Mouse (Mus musculus) right cerebral cortex, postnatal 25 days (tissue): Measurements from ENCODE around the gene Pet100.

Experiments used
- DNase-seq: peaks from one replicate; pipeline ENCODE4 v3.0.0; 2022

The Pet100 gene

GRCm38 (mm10) chr8:3626971-3627370, 5.6 kb downstream of the Pet100 start:
- no peak for DNase-seq

DNA sequence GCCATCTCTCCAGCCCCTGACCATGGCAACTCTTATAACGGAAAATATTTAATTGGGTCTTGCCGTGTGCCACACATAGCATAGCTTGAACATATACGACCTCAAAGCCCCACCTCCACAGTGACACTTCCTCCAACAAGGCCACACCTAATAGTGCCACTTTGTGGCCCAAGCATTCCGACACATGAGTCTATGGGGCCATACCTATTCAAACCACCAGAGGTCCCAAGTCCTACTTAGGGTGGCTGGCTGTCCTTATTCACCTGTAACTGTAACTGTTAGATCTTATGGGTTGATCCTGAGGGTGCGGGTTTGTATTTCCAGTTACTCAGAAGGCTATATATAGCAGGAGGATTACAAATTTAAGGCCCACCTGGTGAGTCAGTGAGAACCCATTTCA, 6.7 kb downstream of the Pet100 start:
- DNase-seq = no peak

DNA sequence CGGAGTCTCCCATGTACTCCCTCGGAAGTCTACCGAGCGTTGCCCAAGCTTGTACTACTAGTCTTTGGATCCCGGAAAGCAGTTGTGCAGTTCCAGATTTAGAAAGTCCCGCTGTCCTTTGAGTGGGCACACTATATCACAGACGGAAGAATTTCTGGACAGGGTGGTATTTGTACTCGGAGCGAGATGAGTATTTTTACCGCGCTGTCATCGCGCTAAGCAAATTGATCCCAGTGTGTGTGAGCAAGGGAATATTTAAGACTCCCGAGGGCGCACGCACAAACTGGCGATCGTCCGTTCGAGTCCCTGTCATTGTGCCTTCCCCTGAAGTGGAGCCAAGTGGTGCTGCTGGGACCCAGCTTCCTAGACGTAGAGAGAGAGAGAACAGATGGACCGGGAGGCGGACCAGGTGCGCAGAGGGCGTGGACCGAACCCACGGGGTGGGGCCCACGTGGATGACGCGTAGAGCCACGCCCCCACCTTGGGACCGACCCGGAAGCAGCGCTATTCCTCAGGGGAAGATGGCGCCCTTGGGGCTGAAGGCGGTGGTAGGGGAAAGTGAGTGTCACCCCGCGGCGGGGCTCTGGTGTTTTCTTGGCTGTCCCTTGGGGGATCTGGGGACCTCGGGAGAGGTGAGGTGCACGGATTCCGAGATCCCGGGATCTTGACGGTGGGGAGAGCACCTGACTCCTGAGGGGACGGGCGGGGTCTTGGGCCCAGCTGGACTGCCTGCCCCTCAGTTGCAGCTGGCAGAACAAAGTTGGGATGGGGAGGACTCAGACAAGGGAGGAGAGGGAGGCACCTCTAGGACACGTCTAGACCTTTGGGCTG, 9.5 kb downstream of the Pet100 start, which contains the start of gene Stxbp2:
Gene Stxbp2 (plus strand): TSS at position 309 of the 831 bp plus-strand sequence.
- DNase-seq = peak; percentile 73

GRCm38 (mm10) chr8:3631478-3631875, 10.1 kb downstream of the Pet100 start:
- no peak for DNase-seq

- no peak for DNase-seq
Measured at GRCm38 (mm10) chr8:3645804-3646203, 24.5 kb downstream of the Pet100 start.

DNA sequence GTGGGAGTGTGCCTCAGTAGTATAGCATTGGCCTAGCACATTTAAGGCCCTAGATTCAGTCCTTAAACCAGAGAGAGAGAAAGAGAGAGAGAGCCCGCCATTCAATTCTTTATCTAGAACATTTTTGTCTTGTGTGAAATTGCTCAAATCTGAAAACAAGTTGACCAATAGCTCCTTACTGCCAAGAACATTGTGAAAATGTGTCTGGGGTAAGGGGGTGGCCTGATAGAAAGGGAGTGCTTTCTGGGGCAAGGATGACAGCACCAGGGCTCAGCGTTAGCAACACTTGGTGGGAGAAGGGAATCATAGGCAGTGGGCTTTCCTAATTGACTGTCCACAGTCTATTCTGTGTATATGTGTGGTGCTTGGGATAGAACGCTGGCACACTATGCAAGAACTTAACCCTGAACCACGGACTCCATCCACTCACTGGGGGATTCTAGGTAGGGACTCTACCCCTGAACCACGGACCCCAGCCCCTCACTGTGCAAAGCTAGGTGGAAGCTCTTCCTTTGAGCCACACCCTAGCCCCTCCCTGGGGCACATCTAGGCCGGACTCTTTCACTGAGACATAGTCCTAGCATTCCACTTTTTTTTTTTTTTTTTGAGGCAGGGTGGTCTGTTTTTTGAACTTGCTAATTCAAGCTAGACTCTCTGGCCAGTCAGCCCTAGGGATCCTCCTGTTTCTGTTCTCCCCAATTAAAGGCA, 25.6 kb downstream of the Pet100 start:
- no peak for DNase-seq

- DNase-seq = no peak
Measured at GRCm38 (mm10) chr8:3647561-3647960, 26.2 kb downstream of the Pet100 start.

GRCm38 (mm10) chr8:3648268-3648667, 26.9 kb downstream of the Pet100 start:
- DNase-seq = no peak

GRCm38 (mm10) chr8:3648990-3649389, 27.6 kb downstream of the Pet100 start:
- DNase-seq = no peak

DNA sequence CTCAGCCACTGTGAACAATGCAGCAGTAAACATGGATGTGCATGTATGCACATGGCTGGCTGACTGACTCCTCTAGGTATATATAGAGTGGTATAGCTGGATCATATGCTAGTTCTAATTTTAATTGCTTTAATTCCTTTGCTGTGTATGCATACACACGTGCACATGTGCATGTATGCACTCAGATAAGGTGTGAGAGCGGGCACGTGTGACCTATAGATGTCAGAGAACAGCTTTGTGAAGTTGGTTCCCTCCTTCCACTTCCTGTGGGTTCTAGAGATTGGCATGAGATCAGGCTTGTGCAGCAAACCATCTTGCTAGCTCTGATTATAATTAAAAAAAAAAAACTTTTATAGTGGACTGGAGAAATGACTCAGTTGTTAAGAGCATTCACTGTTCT, 31.5 kb downstream of the Pet100 start:
- DNase-seq = no peak

DNA sequence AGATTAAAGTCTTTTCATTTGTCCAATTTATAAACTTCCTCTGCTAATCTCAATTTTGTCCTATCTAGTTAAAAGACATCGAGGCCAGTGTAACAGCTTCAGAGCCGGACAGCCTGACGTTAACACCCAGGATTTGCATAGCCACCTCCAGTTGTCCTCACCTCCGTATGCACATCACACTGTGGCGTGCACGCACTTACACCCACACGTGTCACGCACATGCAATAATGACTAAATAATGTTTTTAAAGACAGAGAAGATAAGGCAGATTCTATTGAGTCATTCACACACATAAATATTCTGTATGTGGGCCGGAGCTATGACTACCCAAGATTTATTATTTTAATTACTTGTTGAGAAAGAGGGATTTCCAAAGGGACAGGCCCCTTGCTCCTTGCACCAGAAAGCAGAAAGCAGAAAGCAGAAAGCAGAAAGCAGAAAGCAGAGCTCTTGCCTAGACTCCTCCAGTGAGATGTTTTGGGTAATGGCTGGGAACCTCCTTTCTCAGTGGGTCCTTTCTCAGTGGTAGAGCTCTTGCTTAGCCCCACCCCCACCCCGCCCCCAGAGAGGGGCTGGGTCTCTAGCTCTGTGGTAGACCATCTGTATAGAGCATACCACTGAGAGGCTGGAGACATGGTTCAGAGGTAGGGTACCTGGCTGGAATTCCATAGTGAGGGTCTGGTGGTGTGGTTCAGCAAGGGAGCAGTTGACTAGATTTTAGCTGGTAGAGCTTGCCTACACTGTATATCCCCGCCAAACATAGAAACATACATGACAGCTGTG, 33.6 kb downstream of the Pet100 start:
- no peak for DNase-seq

- no peak for DNase-seq
Measured at GRCm38 (mm10) chr8:3655526-3655925, 34.2 kb downstream of the Pet100 start, which contains the start of gene Retn. Retn (plus strand) TSS chr8:3655770.

- DNase-seq = peak; percentile 25
Measured at GRCm38 (mm10) chr8:3656725-3657381, 35.5 kb downstream of the Pet100 start.

DNA sequence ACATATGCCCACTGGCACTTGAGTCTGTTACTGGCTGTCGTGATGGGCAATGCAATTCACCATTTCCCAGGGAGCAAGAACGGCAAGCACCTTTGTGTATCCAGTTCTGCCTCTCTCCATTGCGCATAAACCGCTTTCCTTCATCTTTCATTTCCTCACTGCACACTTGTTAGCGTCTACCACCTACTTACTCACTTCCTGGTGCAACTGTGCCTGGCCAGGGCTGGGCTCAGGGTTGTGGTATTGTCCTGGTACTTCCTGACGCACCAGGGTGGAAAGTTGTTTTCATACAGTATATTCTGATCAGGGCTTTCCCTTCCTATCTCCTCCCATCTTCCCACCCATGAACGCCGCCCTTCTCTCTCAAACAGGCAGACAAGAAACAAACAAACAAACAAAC, 39.5 kb downstream of the Pet100 start:
- no peak for DNase-seq

- DNase-seq = no peak
Measured at GRCm38 (mm10) chr8:3664405-3664804, 43.1 kb downstream of the Pet100 start.

DNA sequence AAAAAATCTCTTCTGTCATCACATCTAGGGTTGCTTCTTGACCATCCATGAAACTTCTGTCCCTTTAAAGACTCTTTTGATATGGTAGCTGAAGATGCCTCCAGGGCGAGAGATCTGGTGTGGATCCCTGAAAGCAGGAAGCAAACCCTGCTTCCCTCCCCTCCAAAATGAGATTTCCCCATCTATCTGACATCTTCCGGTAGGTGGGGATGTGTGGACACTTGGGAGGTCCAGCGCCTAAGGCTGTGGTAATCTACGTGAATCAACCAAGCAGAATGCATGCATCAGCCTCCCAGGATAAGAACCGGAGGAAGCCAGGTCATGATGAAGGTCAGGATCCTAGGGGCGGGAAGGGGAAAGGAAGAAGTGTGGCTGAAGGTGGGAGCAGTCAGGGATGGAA, 44.2 kb downstream of the Pet100 start, which contains the start of gene Mcemp1:
Gene Mcemp1 (plus strand): TSS at position 248 of the 400 bp plus-strand sequence.
- DNase-seq = no peak

DNA sequence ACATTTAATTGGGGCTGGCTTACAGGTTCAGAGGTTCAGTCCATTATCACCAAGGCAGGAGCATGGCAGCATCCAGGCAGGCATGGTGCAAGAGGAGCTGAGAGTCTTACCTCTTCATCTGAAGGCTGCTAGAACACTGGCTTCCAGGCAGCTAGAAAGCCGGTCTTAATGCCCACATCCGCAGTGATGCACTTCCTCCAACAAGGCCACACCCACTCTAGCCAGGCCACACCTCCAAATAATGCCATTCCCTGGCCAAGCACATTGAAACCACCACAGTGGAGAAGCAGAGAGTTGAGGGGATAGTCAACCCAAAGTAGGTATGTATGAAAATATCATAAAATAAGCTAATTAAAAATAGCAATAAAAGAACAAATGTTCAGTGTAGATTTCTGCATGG, 49.0 kb downstream of the Pet100 start:
- no peak for DNase-seq

DNA sequence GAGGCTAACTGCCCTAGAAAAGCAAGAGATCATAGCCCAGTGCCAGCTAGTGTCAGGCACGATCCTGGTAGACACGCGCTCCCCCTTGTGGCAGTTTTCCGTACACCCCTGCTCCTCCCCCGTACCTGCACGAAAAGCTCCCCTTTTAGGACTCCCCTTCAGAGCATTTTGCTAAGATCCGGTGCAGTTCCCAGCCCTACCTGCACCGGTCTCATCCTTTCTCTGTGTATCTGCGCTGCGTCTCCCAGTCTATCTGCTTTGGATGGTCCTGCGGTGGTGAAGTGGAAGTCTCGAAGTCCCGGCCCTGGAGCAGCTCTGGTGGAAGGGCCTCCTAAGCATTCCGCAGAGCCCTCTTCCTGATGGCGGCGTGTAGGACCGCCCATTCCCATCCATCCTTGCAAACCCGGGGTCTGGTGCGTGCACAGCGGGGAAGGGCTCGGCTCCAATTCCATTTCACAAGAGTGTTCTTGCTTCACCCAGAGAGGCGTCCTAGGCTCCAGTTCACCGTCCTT, 50.7 kb downstream of the Pet100 start, which contains the start of gene Fcor:
Gene Fcor (minus strand): TSS at position 383 of the 512 bp plus-strand sequence.
- DNase-seq = peak; percentile 85

- no peak for DNase-seq
Measured at GRCm38 (mm10) chr8:3674671-3675070, 53.3 kb downstream of the Pet100 start.
